9 mouse cellular contexts compared by ENCODE assay signal in genomic region chr9:62367510-62368071, GRCm38 (mm10). TPM values are rescaled to one million over a fixed set of nuclear protein-coding genes. Genes with fewer than 3 reads are reported as not detected.
DNase-seq lines count a peak whose midpoint lies in the region; ATAC-seq lines count a peak whose summit lies in the region.
"Had no signal": no experiment of that assay in that cellular context is flagged by ENCODE, and none has a peak within 500 bp of the region (broad histone marks: within the 10 kb centered on the region; RNA-seq: fewer than 3 reads in every experiment).

No protein-coding gene starts in this region.

- no peaks in the 10 kb centered on the region for H3K9me3 ChIP-seq in intestine, embryonic 14.5 days (ENCODE audit: control insufficient read depth, low read length)
- H3K9me3 ChIP-seq in intestine, embryonic 16.5 days (ENCODE audit: control insufficient read depth, low read length), result no peaks in the 10 kb centered on the region
- no peaks in the 10 kb centered on the region for H3K9me3 ChIP-seq in heart, embryonic 16.5 days (replicated peaks; ENCODE audit: control insufficient read depth, low read length)
- no peaks in the 10 kb centered on the region for H3K9me3 ChIP-seq in limb, embryonic 15.5 days

- no peak overlapping the region for H3K9ac ChIP-seq in intestine, embryonic 14.5 days (ENCODE audit: low read length)
- H3K9ac ChIP-seq in intestine, embryonic 16.5 days (ENCODE audit: low read depth, low read length), result no peak overlapping the region
- peak overlapping the region; percentile 23 for H3K9ac ChIP-seq in heart, embryonic 16.5 days (ENCODE audit: low read length)
- no peak overlapping the region for H3K9ac ChIP-seq in limb, embryonic 15.5 days

- no peak for ATAC-seq in intestine, embryonic 14.5 days (replicated peaks; ENCODE audit: low FRiP score, low TSS enrichment, low read depth)
- ATAC-seq in intestine, embryonic 16.5 days, result no peak
- ATAC-seq in heart, embryonic 16.5 days (replicated peaks; ENCODE audit: extremely low read depth, insufficient read depth, low FRiP score), result no peak
- no peak for ATAC-seq in limb, embryonic 15.5 days (ENCODE audit: insufficient number of reproducible peaks, low FRiP score, low TSS enrichment, low read depth)

- peaks cover 72% of the 10 kb centered on the region for H3K4me1 ChIP-seq in intestine, embryonic 14.5 days (replicated peaks; ENCODE audit: control insufficient read depth, insufficient read depth, low read length)
- H3K4me1 ChIP-seq in intestine, embryonic 16.5 days (ENCODE audit: control insufficient read depth, insufficient read depth, low read length), result peaks cover 85% of the 10 kb centered on the region
- H3K4me1 ChIP-seq in heart, embryonic 16.5 days (ENCODE audit: control insufficient read depth, insufficient read depth, low read length), result peaks cover 93% of the 10 kb centered on the region
- H3K4me1 ChIP-seq in limb, embryonic 15.5 days, result peaks cover 81% of the 10 kb centered on the region

- WGBS in intestine, embryonic 14.5 days, result 46% methylated on average over 10 of the region's 10 CpGs
- WGBS in intestine, embryonic 16.5 days, result 38% methylated on average over 10 of the region's 10 CpGs
- 24% methylated on average over 10 of the region's 10 CpGs for whole genome bisulfite sequencing in heart, embryonic 16.5 days
- 58% methylated on average over 10 of the region's 10 CpGs for WGBS in limb, embryonic 15.5 days

- peaks cover 4% of the 10 kb centered on the region for H3K36me3 ChIP-seq in intestine, embryonic 14.5 days (ENCODE audit: control insufficient read depth, insufficient read depth, low read length)
- H3K36me3 ChIP-seq in intestine, embryonic 16.5 days (ENCODE audit: control insufficient read depth, insufficient read depth, low read length), result no peaks in the 10 kb centered on the region
- peaks cover 8% of the 10 kb centered on the region; the same call in 1 of the 2 replicates for H3K36me3 ChIP-seq in heart, embryonic 16.5 days (ENCODE audit: control insufficient read depth, insufficient read depth)
- H3K36me3 ChIP-seq in limb, embryonic 15.5 days, result peaks cover 5% of the 10 kb centered on the region; the same call in 1 of the 2 replicates

- H3K4me3 ChIP-seq in intestine, embryonic 14.5 days (ENCODE audit: low read depth, low read length), result no peak overlapping the region
- no peak overlapping the region for H3K4me3 ChIP-seq in intestine, embryonic 16.5 days (ENCODE audit: low read length)
- H3K4me3 ChIP-seq in heart, embryonic 16.5 days (ENCODE audit: low read length), result no peak overlapping the region
- no peak overlapping the region for H3K4me3 ChIP-seq in limb, embryonic 15.5 days
- H3K4me3 ChIP-seq: myocyte had no signal

- no peak for DNase-seq in intestine, embryonic 14.5 days (ENCODE audit: low spot score)
- DNase-seq in adrenal gland, postnatal 10 days, result peak; percentile 74
- DNase-seq in right cerebral cortex, postnatal 14 days, result no peak
- no peak for DNase-seq in T-cell, adult 2 months (ENCODE audit: low spot score)
- DNase-seq in left cerebral cortex, postnatal 14 days (ENCODE audit: low spot score in 2 of 2), result no peak

- H3K27me3 ChIP-seq in intestine, embryonic 14.5 days (replicated peaks; ENCODE audit: control insufficient read depth, insufficient read depth, low read length), result no peaks in the 10 kb centered on the region
- H3K27me3 ChIP-seq in intestine, embryonic 16.5 days (replicated peaks; ENCODE audit: control insufficient read depth, insufficient read depth, low read length), result no peaks in the 10 kb centered on the region
- H3K27me3 ChIP-seq in heart, embryonic 16.5 days (ENCODE audit: control insufficient read depth, insufficient read depth, low read length), result no peaks in the 10 kb centered on the region
- H3K27me3 ChIP-seq in limb, embryonic 15.5 days, result no peaks in the 10 kb centered on the region

- H3K27ac ChIP-seq in intestine, embryonic 14.5 days (ENCODE audit: low read depth), result peak overlapping the region; percentile 38; the same call in 1 of the 2 replicates
- no peak overlapping the region; the same call in 1 of the 2 replicates for H3K27ac ChIP-seq in intestine, embryonic 16.5 days (ENCODE audit: low read length)
- H3K27ac ChIP-seq in heart, embryonic 16.5 days (ENCODE audit: low read length), result peak overlapping the region; percentile 71
- H3K27ac ChIP-seq in limb, embryonic 15.5 days, result peak overlapping the region; percentile 28

- intact Hi-C loops in left cerebral cortex, postnatal 14 days (cut with DNase I), result loop anchor here (2.0 kb wide), 1 partner anchor 23 kb away; no protein-coding TSS in a partner anchor

- no peak overlapping the region for H3K4me2 ChIP-seq in intestine, embryonic 14.5 days (ENCODE audit: low read length)
- no peak overlapping the region for H3K4me2 ChIP-seq in intestine, embryonic 16.5 days (ENCODE audit: low read depth, low read length)
- peak overlapping the region; percentile 39 for H3K4me2 ChIP-seq in heart, embryonic 16.5 days (ENCODE audit: low read depth, low read length)
- H3K4me2 ChIP-seq in limb, embryonic 15.5 days, result no peak overlapping the region

RNA-seq across cellular contexts. Expression of gene Anp32a, which starts 26.5 kb away (rescaled TPM):
- 99.8 and 103 TPM in 2 replicates for polyA plus RNA-seq in intestine, embryonic 14.5 days (2014; fragmentation: Nextera tagmentation; extraction: Ambion mirVana)
- polyA plus RNA-seq in intestine, embryonic 16.5 days (2015; fragmentation: Nextera tagmentation; extraction: Ambion mirVana), result 146 and 206 TPM in 2 replicates
- 100 to 1,000 TPM; 274 to 316 TPM for total RNA-seq in adrenal gland, postnatal 10 days (2021)
- polyA plus RNA-seq in heart, embryonic 16.5 days (2015; fragmentation: Nextera tagmentation; extraction: Ambion mirVana), result 141 and 176 TPM in 2 replicates
- 161 and 166 TPM in 2 replicates for polyA plus RNA-seq in limb, embryonic 15.5 days (2015; fragmentation: Nextera tagmentation; extraction: Ambion mirVana)
- total RNA-seq in left cerebral cortex, postnatal 14 days (2021), result 100 to 1,000 TPM; 254 to 262 TPM
